Mouse (Mus musculus): ENCODE measurements at regions not wholly inside any gene's neighbourhood (a gene's known extent, or its start where the extent isn't known, plus 50 kb on each side); places are given as distances from the start of the nearest gene placed in this dataset.
A peak's percentile ranks its signal among the peaks of the same experiment; 100 is the strongest.

DNA sequence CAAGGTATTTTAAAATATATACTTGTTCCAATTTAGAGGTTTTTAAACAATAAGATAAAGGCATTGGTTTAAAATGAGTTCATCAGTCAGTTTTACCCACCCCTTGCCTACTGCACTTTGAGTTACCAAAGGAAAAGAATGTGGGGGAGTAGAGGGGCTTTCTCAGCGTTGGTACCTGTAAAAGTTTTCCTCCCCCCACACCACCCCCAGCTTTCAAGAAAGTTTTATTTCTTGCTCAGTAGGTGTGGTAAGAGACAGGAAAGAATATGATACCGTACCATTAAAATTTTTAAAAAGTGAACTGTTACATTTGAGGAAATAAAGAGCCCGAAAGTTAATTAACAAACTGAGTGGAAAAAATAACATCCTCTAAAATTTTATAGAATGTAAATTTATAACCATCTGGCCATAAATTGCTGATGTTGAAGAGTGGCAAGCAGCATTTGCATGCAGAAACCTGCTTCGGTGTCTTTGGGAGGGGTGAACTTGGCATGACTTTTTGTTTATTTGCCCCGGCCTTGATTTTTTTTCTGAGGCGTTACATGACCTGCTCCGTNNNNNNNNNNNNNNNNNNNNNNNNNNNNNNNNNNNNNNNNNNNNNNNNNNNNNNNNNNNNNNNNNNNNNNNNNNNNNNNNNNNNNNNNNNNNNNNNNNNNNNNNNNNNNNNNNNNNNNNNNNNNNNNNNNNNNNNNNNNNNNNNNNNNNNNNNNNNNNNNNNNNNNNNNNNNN lies 346.1 kb downstream of the Tfec start:
- DNase-seq, result no peak

DNA sequence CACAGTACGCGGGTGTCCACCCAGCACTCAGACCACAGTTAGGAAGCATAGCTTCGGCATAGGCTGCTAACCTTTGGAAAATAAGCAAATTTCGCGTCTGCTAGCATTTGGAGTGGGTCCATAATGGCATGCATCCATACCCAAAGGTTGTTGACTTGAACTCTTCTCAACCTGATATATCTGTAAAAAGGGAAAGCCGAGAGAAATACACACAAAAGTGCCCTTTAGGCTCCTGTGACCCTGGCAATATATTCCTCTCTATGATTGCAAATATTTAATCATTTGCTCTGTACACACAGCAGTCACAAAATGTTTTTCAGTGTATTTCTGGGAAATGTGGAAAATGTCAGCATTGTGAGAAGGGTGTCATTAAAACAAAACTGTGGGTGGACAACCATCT lies 347.1 kb downstream of the Tfec start:
- no peak for DNase-seq

DNA sequence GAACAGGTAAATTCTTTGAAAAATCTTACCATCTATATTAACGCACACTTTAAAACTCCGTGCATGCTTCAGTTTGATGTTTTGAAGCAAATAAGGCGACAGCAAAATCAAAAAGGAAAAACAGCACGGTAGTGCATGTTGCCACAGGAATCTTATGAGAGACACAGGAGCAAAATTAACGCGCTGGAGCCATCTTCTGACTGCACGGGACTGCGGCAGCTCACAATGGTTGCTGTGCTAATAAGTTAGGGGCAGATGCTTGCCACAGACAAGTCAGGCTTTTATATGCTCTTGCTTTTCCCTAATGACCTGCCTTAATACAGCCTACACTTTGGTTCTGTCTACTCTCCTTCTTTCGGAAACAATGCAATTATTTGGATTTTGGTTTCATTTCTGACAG lies 347.8 kb downstream of the Tfec start:
- peak in 1 of 2 experiments; percentile 8 for DNase-seq

DNA sequence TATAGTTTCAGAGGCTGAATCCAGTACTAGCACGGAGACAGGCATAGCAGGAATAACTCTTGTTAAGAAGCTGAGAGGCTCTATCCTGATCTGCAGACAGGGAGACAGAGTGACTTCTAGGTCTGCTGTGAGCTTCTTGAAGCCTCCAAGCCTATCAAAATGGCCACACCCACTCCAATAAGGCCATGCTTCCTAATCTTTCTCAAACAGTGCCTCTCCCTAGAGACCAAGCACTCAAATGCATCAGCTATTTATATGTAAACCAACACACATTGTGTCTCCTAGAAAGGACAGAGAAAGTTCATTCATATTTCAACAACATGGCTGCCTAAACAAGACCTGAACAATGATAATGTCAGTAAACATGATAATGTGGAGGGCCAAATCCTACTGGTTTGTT lies 384.2 kb downstream of the Tfec start:
- DNase-seq, result no peak

DNA sequence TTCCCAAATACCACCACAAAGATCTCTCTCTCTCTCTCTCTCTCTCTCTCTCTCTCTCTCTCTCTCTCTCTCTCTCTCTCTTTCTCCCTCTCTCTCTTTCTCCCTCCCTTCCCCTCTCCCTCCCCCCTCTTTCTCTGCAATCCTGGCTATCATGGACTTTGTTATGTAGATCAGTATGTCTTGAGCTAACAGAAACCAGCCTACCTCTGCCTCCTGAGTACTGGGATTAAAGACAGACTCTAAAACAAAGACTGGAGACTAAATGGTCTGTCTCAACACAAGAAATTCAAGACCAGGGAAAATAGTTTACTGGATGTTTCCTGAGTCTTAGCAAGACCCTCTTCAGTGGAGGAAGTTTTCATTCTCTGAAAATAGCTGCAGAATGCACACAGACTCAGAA lies 384.7 kb downstream of the Tfec start:
- DNase-seq, result no peak

DNA sequence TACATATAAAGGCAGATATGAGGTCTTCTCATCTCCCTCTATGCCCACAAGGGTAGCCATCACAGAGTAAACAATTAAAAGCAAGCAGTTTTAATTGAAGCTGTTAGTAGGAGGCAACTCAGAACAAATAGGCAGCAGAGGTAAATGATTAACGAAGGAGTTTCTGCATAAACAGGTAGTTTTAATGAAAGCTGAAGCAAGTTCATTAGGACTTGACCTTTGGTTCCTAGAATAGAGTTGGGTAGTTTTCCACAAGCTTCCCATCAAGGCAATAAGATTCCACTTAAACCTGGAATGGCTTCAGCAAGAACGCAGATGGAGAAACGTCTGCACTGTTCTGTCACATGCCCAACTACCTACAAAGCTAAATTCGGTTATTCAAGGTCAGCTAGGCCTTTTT lies 394.4 kb downstream of the Tfec start:
- DNase-seq, result no peak

DNA sequence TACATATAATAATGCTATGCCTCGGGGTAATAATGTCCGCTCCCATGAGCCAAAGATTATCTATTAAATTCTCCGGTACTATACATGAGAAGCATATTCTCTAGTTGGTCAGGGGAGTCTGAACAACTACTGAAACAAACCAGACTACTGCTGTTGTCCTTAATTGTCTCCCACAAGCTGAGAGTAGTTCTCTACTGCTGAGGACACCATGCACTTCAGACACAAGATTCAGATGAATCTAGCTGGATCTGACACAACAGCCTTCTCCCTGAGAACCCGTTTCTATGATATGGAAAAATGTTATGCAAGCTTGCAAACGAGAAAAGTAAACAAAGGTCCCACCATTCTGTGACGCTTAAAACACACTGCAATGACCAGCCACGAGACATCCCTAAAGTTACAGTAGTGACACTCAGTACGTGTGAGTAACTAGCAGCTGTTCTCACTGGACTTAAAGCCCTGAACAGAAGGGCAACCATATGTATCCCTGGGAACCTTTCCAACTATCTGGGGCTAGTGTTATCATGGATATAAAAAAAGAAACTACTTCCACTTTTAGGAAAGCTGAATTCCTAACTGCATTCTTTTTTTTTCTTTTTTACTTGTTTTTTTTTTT lies 411.1 kb downstream of the Tfec start:
- peak; percentile 6 to 41 for DNase-seq

DNA sequence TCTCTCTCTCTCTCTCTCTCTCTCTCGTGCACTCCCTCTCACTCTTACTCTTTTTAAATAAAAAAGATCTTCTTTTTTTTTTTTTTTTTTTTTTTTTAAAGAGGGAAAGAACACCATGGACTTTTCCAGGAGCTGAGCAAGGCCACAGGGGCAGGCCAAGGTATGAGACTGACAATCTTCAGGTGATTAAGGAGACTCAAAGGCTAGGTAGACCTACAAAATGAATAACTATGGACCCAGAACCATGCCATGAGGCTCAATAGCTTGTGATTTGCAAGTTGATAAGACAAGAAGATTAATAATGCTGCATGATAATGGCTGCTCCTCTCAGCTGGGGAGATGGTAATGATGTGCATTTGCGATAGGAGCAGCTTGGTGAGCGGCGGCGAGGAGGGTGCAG lies 414.9 kb downstream of the Tfec start:
- DNase-seq, result no peak

DNA sequence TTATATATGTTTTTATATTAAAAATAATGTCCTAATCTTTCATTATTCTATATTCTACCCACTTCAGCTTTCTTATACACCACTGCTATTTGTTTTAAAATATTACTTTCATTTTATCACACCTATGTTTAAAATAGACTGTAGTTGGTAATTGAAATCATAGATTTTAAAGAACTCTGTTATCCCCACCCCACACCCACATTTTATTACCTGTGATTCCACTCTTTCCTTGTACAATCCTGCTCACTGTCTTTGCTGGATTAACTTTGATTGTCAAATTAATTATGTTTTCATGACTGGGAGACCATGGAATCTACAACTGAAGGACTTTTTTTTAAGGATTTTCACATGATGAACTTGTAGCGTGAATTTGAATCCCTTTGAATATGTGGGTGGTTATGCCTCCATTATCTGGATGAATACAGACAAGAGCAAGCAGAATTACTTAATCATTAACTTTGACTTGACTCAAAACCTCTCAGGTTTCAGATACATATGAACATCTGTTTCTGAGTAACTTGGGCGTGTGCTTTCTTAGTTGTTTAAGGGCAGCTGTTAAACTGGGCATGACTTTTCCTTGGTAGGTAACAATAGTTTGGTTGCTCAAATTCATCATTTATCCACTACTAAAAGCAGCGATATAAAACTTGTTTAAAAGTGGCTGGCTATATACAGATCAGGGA lies 429.4 kb downstream of the Tfec start:
- no peak for DNase-seq

DNA sequence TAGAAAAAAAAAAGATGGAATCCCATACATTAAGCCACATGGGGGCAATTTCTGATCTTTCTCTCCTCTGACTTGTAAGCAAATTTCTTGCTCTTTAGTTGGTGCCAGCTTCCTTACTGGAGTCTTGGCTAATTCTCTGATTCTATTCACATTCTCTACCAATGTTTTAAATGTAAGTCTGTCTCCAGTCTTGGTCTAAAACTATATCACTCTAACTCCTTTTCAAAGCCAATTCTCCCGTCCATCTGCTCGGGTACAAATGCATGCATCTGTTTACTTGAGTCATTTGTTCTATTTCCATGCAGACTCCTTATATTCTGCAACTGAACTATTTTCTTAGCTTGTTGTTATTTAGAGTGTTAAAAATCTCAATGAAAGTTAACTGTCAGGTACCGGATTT lies 440.0 kb downstream of the Tfec start:
- DNase-seq, result no peak
